Mouse (Mus musculus) hindbrain, embryonic 13.5 days (tissue): ENCODE measurements at regions not wholly inside any gene's neighbourhood (a gene's known extent, or its start where the extent isn't known, plus 50 kb on each side); places are given as distances from the start of the nearest gene placed in this dataset.

Source experiments
- ATAC-seq: fragments of 200-750 bp; cut with Nextera tagmentation; 2 replicates; pipeline ENCODE4 v1.8.0; 2017; ENCODE audit warnings: moderate TSS enrichment; ENCODE audit not compliant: low FRiP score
- H3K27ac ChIP-seq: fragments of 300-500 bp; sonication (generic); 2 replicates; pipeline ENCODE4 v1.5.1; 2015; ENCODE audit warnings: inconsistent platforms, mild to moderate bottlenecking, moderate library complexity
- H3K27me3 ChIP-seq: fragments of 300-500 bp; sonication (generic); 2 replicates; pipeline ENCODE4 v1.6.1; 2015; ENCODE audit warnings: mild to moderate bottlenecking, inconsistent platforms
- H3K36me3 ChIP-seq: fragments of 300-500 bp; sonication (generic); 2 replicates; pipeline ENCODE4 v1.6.1; 2015; ENCODE audit warnings: mild to moderate bottlenecking, inconsistent platforms
- H3K4me1 ChIP-seq: fragments of 300-500 bp; sonication (generic); replicated peaks from 2 replicates; pipeline ENCODE4 v1.6.1; 2015; ENCODE audit warnings: inconsistent platforms
- H3K4me2 ChIP-seq: fragments of 300-500 bp; sonication (generic); 2 replicates; pipeline ENCODE4 v1.6.1; 2015; ENCODE audit warnings: inconsistent platforms, mild to moderate bottlenecking, moderate library complexity
- H3K4me3 ChIP-seq: fragments of 300-500 bp; sonication (generic); 2 replicates; pipeline ENCODE4 v1.5.1; 2015; ENCODE audit warnings: mild to moderate bottlenecking, inconsistent platforms
- H3K9ac ChIP-seq: fragments of 300-500 bp; sonication (generic); 2 replicates; pipeline ENCODE4 v1.6.1; 2015; ENCODE audit warnings: mild to moderate bottlenecking, inconsistent platforms
- H3K9me3 ChIP-seq: fragments of 300-500 bp; sonication (generic); 2 replicates; pipeline ENCODE4 v1.6.1; 2016; ENCODE audit warnings: inconsistent platforms
- WGBS: fragments of 180-500 bp; shearing (Covaris S2); methylation state at CpG from one replicate; pipeline ENCODE4 v1.1.7; 2015; 5-methylcytosine and 5-hydroxymethylcytosine counted together

DNA sequence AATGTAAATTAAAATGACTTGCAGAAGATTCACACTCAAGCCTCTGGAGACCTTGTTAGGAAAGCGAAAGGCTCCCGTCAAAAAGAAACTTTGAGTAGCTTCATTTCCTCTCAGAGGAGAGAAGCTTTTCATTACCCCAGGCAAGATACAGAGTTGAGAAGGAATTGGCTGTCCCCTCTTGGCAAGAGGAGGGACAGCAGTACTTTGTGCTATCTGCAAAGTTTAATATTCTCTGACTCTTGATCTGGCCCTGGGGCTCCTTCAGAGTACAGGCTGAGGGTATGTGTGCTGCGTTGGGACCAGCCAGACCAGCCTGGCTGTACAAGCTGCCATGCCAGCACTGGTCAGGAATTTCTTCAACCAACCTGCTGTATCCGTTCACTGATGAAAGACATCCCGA, 525.4 kb downstream of the Amy2a5 start:
- H3K4me2 ChIP-seq, result no peak overlapping the region
- H3K9me3 ChIP-seq, result no peaks in the 10 kb centered on the region
- H3K27ac ChIP-seq, result no peak overlapping the region
- ATAC-seq, result no peak
- no peaks in the 10 kb centered on the region for H3K27me3 ChIP-seq
- no peaks in the 10 kb centered on the region for H3K4me1 ChIP-seq
- 75% methylated on average over 5 of the region's 5 CpGs for WGBS
- no peaks in the 10 kb centered on the region for H3K36me3 ChIP-seq
- no peak overlapping the region for H3K9ac ChIP-seq
- no peak overlapping the region for H3K4me3 ChIP-seq

DNA sequence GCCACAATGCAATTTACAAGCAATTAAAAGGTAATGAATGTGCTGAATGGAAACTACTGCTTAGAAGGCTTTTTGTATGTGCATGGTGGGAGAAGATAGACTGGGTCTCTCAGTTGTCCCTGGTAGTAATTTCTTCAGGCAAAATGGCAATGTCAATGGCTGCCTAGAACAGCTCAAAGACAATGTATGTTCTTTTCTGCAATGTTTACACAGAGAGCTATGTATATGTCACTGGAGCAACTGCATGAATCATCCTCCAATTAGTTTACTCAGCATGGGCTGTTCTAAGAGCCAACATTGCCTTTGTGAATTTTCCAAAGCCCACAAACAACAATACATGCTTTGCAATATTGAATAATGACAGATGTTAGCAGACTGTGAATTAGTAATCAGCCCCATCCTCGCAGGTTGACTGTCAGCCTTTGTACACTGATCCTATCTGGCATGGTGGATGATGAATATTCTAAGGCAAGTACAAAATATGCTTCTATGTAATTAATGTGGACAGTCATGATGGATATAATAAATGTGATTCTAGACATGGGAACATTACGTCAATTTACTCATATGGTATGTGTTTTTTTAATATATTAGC, 559.0 kb downstream of the Amy2a5 start:
- Histone ChIP-seq H3K27me3 (no peaks in the 10 kb centered on the region), H3K9ac (no peak overlapping the region), H3K27ac (no peak overlapping the region), H3K36me3 (no peaks in the 10 kb centered on the region), H3K9me3 (no peaks in the 10 kb centered on the region), H3K4me2 (no peak overlapping the region), H3K4me1 (no peaks in the 10 kb centered on the region; the same call in 1 of the 2 replicates), H3K4me3 (no peak overlapping the region)
- WGBS, result 51% methylated on average over 2 of the region's 2 CpGs
- 0 out of 2 replicates have a peak, but pooled peaks have one; percentile 49 for ATAC-seq

DNA sequence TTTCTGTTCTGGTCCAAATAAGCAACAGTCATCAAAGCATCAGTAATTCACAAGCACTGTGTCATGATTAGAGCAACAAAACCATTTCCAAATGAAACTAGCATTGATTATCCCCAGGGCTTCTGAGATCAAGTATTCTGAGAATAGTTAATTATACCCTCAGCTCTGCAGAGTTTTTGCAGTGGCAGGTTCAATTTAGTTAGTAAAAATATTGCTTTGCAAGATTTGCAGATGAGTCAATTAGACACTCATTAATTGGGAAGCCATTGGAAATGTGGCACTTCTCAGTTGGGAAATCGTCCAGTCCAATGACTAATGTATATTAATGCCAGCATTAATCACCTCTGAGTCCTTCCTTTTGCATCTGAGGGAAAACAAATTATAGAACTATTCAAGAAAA, 570.5 kb downstream of the Amy2a5 start:
- no peaks in the 10 kb centered on the region for H3K27me3 ChIP-seq
- H3K4me3 ChIP-seq, result no peak overlapping the region
- H3K36me3 ChIP-seq, result no peaks in the 10 kb centered on the region
- no peak for ATAC-seq
- H3K9ac ChIP-seq, result no peak overlapping the region
- no peaks in the 10 kb centered on the region for H3K9me3 ChIP-seq
- no peaks in the 10 kb centered on the region for H3K4me1 ChIP-seq
- WGBS, result 59% methylated on average over 1 of the region's 1 CpGs
- H3K27ac ChIP-seq, result no peak overlapping the region
- no peak overlapping the region for H3K4me2 ChIP-seq

DNA sequence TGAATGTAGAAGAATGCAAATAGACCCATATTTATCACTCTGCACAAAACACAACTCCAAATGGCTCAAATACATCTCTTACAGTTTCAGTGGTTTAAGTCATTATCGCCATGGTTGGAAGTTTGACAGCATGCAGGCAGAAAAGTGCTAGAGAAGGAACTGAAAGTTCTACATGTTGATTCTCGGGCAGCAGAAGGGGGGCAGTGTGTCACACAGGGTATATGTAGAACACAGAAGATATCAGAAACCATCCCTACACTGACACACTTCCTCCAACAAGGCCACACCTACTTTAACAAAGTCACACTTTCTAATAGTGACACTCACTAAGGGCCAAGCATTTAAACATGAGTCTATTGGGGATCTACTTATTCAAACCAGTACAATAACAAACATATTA, 620.1 kb downstream of the Amy2a5 start:
- Histone ChIP-seq H3K9ac (no peak overlapping the region), H3K9me3 (no peaks in the 10 kb centered on the region), H3K27ac (no peak overlapping the region), H3K4me2 (no peak overlapping the region), H3K4me3 (no peak overlapping the region), H3K36me3 (no peaks in the 10 kb centered on the region), H3K4me1 (no peaks in the 10 kb centered on the region), H3K27me3 (no peaks in the 10 kb centered on the region)
- no peak for ATAC-seq
- WGBS, result 89% methylated on average over 2 of the region's 2 CpGs

DNA sequence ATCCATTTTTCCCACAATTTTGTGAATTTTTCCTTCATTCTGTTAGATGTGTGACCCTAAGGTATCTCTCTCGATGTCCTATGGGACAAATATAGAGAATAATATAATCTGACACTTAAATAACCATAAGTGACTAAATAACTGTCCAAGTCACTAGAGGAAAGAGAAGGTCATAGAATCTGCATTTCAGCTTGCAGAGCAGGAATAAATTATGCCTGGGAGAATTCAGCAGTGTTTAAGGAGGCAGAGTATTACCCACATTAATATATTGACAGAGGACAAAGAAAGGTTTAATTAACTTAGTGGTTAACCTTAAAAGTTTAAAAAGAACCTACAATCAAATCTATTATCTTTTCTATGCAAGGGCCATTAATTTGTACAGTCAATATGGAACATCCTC, 655.2 kb downstream of the Amy2a5 start:
- no peaks in the 10 kb centered on the region for H3K36me3 ChIP-seq
- 71% methylated on average over 1 of the region's 1 CpGs for WGBS
- H3K9ac ChIP-seq, result no peak overlapping the region
- no peaks in the 10 kb centered on the region for H3K27me3 ChIP-seq
- no peak overlapping the region for H3K27ac ChIP-seq
- H3K4me1 ChIP-seq, result no peaks in the 10 kb centered on the region
- H3K9me3 ChIP-seq, result no peaks in the 10 kb centered on the region
- no peak for ATAC-seq
- no peak overlapping the region for H3K4me3 ChIP-seq
- no peak overlapping the region for H3K4me2 ChIP-seq

DNA sequence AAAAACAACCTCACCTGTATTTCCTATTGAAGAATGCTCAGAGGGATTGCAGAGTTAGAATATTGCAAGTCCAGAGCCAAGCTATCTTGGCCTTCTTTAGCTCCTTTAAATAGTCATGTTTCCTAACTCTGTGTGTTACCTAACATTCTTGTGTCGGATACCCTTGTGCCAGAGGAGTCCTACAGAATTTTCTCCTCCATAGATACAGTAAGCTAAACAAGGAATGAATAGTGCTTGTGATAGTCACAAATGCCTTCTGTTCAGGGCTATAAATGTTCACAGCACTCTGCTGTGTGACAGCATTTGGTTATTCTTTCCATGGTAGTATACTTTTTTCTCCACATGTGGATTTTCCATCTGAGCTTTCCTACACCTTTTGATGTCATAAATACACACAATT, 676.3 kb downstream of the Amy2a5 start:
- H3K9ac ChIP-seq, result no peak overlapping the region
- H3K9me3 ChIP-seq, result no peaks in the 10 kb centered on the region
- H3K27ac ChIP-seq, result no peak overlapping the region
- ATAC-seq, result no peak
- no peak overlapping the region for H3K4me3 ChIP-seq
- H3K4me2 ChIP-seq, result no peak overlapping the region
- no peaks in the 10 kb centered on the region for H3K4me1 ChIP-seq
- no peaks in the 10 kb centered on the region for H3K36me3 ChIP-seq
- H3K27me3 ChIP-seq, result no peaks in the 10 kb centered on the region
- WGBS, result 93% methylated on average over 1 of the region's 1 CpGs
